Mouse (Mus musculus) lung, postnatal 0 days (tissue): ENCODE results near the gene Spred1. TPM values are rescaled to one million over a fixed set of nuclear protein-coding genes. Genes with fewer than 3 reads are reported as not detected.
"Not testable (repeated sequence)": the region's sequence is repeated elsewhere in the genome, so short reads cannot be mapped to it uniquely, and the experiment has no call there.

Experiments
- ATAC-seq: fragments of 200-750 bp; cut with Nextera tagmentation; 2 replicates; pipeline ENCODE4 v1.8.0; 2017; ENCODE audit warnings: moderate library complexity
- DNase-seq: peaks from one replicate; pipeline ENCODE4 v3.0.0-alpha.2; 2016; ENCODE audit warnings: low spot score
- H3K27ac ChIP-seq: fragments of 300-500 bp; sonication (generic); 2 replicates; pipeline ENCODE4 v1.5.1; 2014; ENCODE audit warnings: antibody characterized with exemption, mild to moderate bottlenecking, low read length, mixed read lengths
- H3K27me3 ChIP-seq: fragments of 300-500 bp; sonication (generic); replicated peaks from 2 replicates; pipeline ENCODE4 v1.6.1; 2014; ENCODE audit warnings: low read length, mixed read lengths; ENCODE audit not compliant: insufficient read depth
- H3K36me3 ChIP-seq: fragments of 300-500 bp; sonication (generic); 2 replicates; pipeline ENCODE4 v1.6.1; 2014; ENCODE audit warnings: low read length, mixed read lengths; ENCODE audit not compliant: insufficient read depth
- H3K4me1 ChIP-seq: fragments of 300-500 bp; sonication (generic); 2 replicates; pipeline ENCODE4 v1.6.1; 2014; ENCODE audit warnings: antibody characterized with exemption, low read depth, low read length, mixed read lengths; ENCODE audit not compliant: insufficient read depth
- H3K4me2 ChIP-seq: fragments of 300-500 bp; sonication (generic); replicated peaks from 2 replicates; pipeline ENCODE4 v1.6.1; 2014; ENCODE audit warnings: low read depth, mild to moderate bottlenecking, low read length, moderate library complexity, mixed read lengths
- H3K4me3 ChIP-seq: fragments of 300-500 bp; sonication (generic); 2 replicates; pipeline ENCODE4 v1.5.1; 2014; ENCODE audit warnings: low read depth, low read length
- H3K9ac ChIP-seq: fragments of 300-500 bp; sonication (generic); replicated peaks from 2 replicates; pipeline ENCODE4 v1.6.1; 2014; ENCODE audit warnings: low read depth, mild to moderate bottlenecking
- H3K9me3 ChIP-seq: fragments of 300-500 bp; sonication (generic); 2 replicates; pipeline ENCODE4 v1.6.1; 2016; ENCODE audit warnings: low read length, mixed read lengths
- CTCF ChIP-seq: IDR thresholded peaks from 2 replicates; pipeline ENCODE4 v1.5.1; 2016; ENCODE audit warnings: antibody characterized with exemption, mild to moderate bottlenecking
- EP300 ChIP-seq: IDR thresholded peaks from 2 replicates; pipeline ENCODE4 v1.6.1; 2016; ENCODE audit warnings: antibody characterized with exemption, mild to moderate bottlenecking, control low read depth
- WGBS: fragments of 180-500 bp; shearing (Covaris S2); extraction: QIAGEN DNeasy Blood & Tissue Kit; methylation state at CpG from one replicate; pipeline ENCODE4 v1.1.7; 2014; 5-methylcytosine and 5-hydroxymethylcytosine counted together
- polyA plus RNA-seq: library from polyadenylated mRNA; unstranded; fragments of >200 nt; fragmentation: Nextera tagmentation; extraction: Ambion mirVana; gene quantifications from 2 replicates; pipeline ENCODE4 v1.2.1, GENCODE M21; 2015

The Spred1 gene
- polyA plus RNA-seq, 1 experiment from 2014 or later: 12.5 TPM

- Histone ChIP-seq H3K4me1 (peaks cover 7% of the 10 kb centered on the region; the same call in 1 of the 2 replicates), H3K9ac (peak overlapping the region; percentile 93), H3K27me3 (no peaks in the 10 kb centered on the region), H3K9me3 (no peaks in the 10 kb centered on the region), H3K4me2 (peak overlapping the region; percentile 60), H3K4me3 (peak overlapping the region; percentile 98), H3K27ac (peak overlapping the region; percentile 100), H3K36me3 (no peaks in the 10 kb centered on the region)
- TF ChIP-seq EP300 (no peak), CTCF (no peak)
- DNase-seq (peak; percentile 27), ATAC-seq (no peak)
- WGBS: under 1% methylated on average over 19 of the region's 19 CpGs
Measured at GRCm38 (mm10) chr2:117121984-117122605, 921 bp downstream of the Spred1 start.

DNA sequence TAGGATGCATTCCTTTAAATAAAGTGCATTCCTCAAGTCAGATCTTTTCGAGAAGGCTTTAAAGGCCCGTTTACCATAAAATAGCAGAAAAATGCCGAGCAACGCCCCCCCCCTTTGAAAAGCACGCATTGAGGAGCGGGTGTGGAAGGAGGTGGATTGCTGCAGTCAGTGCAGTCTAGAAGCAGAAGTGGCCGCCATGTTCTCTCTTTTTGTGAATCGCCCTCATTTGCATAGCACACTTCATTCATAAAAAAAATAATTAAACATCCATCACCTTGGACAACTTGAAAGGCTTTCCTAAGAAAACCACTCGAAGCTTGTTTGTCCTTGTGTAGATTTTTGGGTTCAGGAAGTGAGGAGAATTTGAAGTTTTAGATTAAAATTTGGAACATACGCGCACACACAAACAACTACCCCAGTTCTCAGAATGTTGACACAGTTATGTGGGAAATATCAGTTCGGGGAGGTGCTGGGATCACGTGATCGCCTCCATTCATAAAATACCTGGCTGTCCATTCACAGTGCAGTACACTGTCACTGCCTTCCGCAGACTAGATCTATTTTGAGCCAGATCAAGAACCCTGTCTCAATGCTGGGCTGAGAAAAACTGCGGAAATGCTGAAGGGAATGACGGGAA, 1.6 kb downstream of the Spred1 start:
- under 1% methylated on average over 17 of the region's 17 CpGs for WGBS

DNA sequence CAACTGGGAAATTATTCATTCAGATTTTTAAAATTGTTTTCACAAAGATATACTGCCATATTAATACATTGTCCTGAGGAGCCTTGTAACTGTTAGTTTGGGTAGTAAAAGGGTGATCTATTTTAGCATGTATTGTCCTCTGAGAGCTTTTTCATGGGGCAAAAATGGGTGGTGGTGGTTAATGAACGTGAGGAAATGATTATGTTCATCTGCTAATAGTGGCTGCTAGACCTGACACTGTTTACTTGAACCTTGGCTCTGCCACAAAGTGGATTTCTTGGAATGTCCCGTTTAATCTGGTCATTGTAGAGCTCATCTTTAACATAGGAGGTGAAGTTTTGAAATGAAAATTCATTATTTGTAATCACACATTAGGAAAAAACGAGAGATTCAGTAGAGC, 2.5 kb downstream of the Spred1 start:
- 16% methylated on average over 3 of the region's 3 CpGs for WGBS
- peak overlapping the region; percentile 10; the same call in 1 of the 2 replicates for H3K4me3 ChIP-seq
- H3K27ac ChIP-seq: no peak overlapping the region
- peaks cover 7% of the 10 kb centered on the region; the same call in 1 of the 2 replicates for H3K4me1 ChIP-seq
- H3K27me3 ChIP-seq: no peaks in the 10 kb centered on the region
- no peak for ATAC-seq
- DNase-seq: no peak
- no peaks in the 10 kb centered on the region for H3K36me3 ChIP-seq
- TF ChIP-seq EP300 (no peak), CTCF (no peak)
- peak overlapping the region; percentile 60 for H3K4me2 ChIP-seq
- no peaks in the 10 kb centered on the region for H3K9me3 ChIP-seq
- H3K9ac ChIP-seq: no peak overlapping the region

More for the DNA sequence above, 1.6 kb downstream of the Spred1 start:
- H3K4me3 ChIP-seq: peak overlapping the region; percentile 98
- ATAC-seq: no peak
- DNase-seq: peak; percentile 83
- no peak for TF ChIP-seq CTCF
- no peak; the same call in 1 of the 2 replicates for TF ChIP-seq EP300
- H3K27me3 ChIP-seq: no peaks in the 10 kb centered on the region
- peak overlapping the region; percentile 93 for H3K9ac ChIP-seq
- H3K9me3 ChIP-seq: no peaks in the 10 kb centered on the region
- peak overlapping the region; percentile 60 for H3K4me2 ChIP-seq
- H3K4me1 ChIP-seq: peaks cover 7% of the 10 kb centered on the region; the same call in 1 of the 2 replicates
- H3K36me3 ChIP-seq: no peaks in the 10 kb centered on the region
- no peak overlapping the region for H3K27ac ChIP-seq

GRCm38 (mm10) chr2:117124839-117125238, 3.7 kb downstream of the Spred1 start:
- no peak for ATAC-seq
- no peak overlapping the region for H3K27ac ChIP-seq
- H3K4me1 ChIP-seq: no peaks in the 10 kb centered on the region
- H3K4me3 ChIP-seq: no peak overlapping the region
- no peak overlapping the region for H3K9ac ChIP-seq
- no peaks in the 10 kb centered on the region for H3K36me3 ChIP-seq
- no peaks in the 10 kb centered on the region for H3K27me3 ChIP-seq
- TF ChIP-seq CTCF: no peak
- 50% methylated on average over 2 of the region's 2 CpGs for WGBS
- H3K4me2 ChIP-seq: no peak overlapping the region
- H3K9me3 ChIP-seq: no peaks in the 10 kb centered on the region
- DNase-seq: no peak

GRCm38 (mm10) chr2:117129156-117129555, 8.0 kb downstream of the Spred1 start:
- H3K4me2 ChIP-seq: no peak overlapping the region
- DNase-seq: peak; percentile 18

GRCm38 (mm10) chr2:117131041-117131440, 9.9 kb downstream of the Spred1 start:
- H3K4me2 ChIP-seq, H3K9ac ChIP-seq, H3K36me3 ChIP-seq, H3K4me1 ChIP-seq, H3K9me3 ChIP-seq, DNase-seq, ATAC-seq, H3K4me3 ChIP-seq, H3K27ac ChIP-seq, H3K27me3 ChIP-seq: not testable (repeated sequence)
- WGBS: 87% methylated on average over 7 of the region's 7 CpGs

More at GRCm38 (mm10) chr2:117129156-117129555, 8.0 kb downstream of the Spred1 start:
- no peaks in the 10 kb centered on the region for H3K9me3 ChIP-seq
- no peak overlapping the region for H3K27ac ChIP-seq
- no peak overlapping the region for H3K9ac ChIP-seq
- TF ChIP-seq CTCF: no peak
- TF ChIP-seq EP300: no peak
- no peaks in the 10 kb centered on the region for H3K4me1 ChIP-seq
- no peaks in the 10 kb centered on the region for H3K36me3 ChIP-seq
- 71% methylated on average over 2 of the region's 2 CpGs for WGBS
- H3K4me3 ChIP-seq: no peak overlapping the region
- ATAC-seq: no peak
- no peaks in the 10 kb centered on the region for H3K27me3 ChIP-seq
